Mouse (Mus musculus) liver, embryonic 14.5 days (tissue): ENCODE data around the gene Atp6v1g2. TPM values are rescaled to one million over a fixed set of nuclear protein-coding genes. Genes with fewer than 3 reads are reported as not detected.

Source experiments
- ATAC-seq: fragments of 200-750 bp; cut with Nextera tagmentation; 2 replicates; pipeline ENCODE4 v1.8.0; 2017; ENCODE audit warnings: moderate number of reproducible peaks, mild to moderate bottlenecking, moderate library complexity; ENCODE audit not compliant: insufficient read depth
- DNase-seq, 3 experiments: peaks; one replicate each; pipeline ENCODE4 v3.0.0-alpha.2; 2012 to 2013; ENCODE audit warnings: low read depth in 3 of 3, low spot score in 3 of 3
- H3K27ac ChIP-seq: fragments of 300-500 bp; sonication (generic); 2 replicates; pipeline ENCODE4 v1.5.1; 2014; ENCODE audit warnings: moderate library complexity, mild to moderate bottlenecking, control low read depth, inconsistent platforms
- H3K27me3 ChIP-seq: fragments of 300-500 bp; sonication (generic); 2 replicates; pipeline ENCODE4 v1.6.1; 2014; ENCODE audit warnings: mild to moderate bottlenecking, low read length, moderate library complexity; ENCODE audit not compliant: control insufficient read depth, insufficient read depth
- H3K36me3 ChIP-seq: fragments of 300-500 bp; sonication (generic); replicated peaks from 2 replicates; pipeline ENCODE4 v1.6.1; 2014; ENCODE audit warnings: low read depth; ENCODE audit not compliant: control insufficient read depth, insufficient read depth
- H3K4me1 ChIP-seq, 2 experiments: fragments of 200-500 bp in 1 of 2; fragments of 300-500 bp in 1 of 2; sonication (generic) in 1 of 2; replicated peaks; 2 replicates each; pipeline ENCODE4 v1.6.1; 2012 to 2014; ENCODE audit warnings: antibody characterized with exemption in 1 of 2, inconsistent platforms in 1 of 2, low read length in 1 of 2; ENCODE audit not compliant: control insufficient read depth in 2 of 2, insufficient read depth in 2 of 2
- H3K4me2 ChIP-seq: fragments of 300-500 bp; sonication (generic); 2 replicates; pipeline ENCODE4 v1.6.1; 2014; ENCODE audit warnings: low read depth, mild to moderate bottlenecking, control low read depth, moderate library complexity
- H3K4me3 ChIP-seq, 2 experiments: fragments of 200-500 bp in 1 of 2; fragments of 300-500 bp in 1 of 2; sonication (generic) in 1 of 2; 2 replicates each; pipeline ENCODE4 v1.5.1; 2012 to 2014; ENCODE audit warnings: low read depth in 2 of 2, low read length in 2 of 2, mild to moderate bottlenecking in 2 of 2, control low read depth in 1 of 2, inconsistent platforms in 1 of 2, moderate library complexity in 1 of 2; ENCODE audit not compliant: insufficient read depth in 1 of 2
- H3K9ac ChIP-seq: fragments of 300-500 bp; sonication (generic); replicated peaks from 2 replicates; pipeline ENCODE4 v1.6.1; 2014; ENCODE audit warnings: mild to moderate bottlenecking, control low read depth, moderate library complexity
- H3K9me3 ChIP-seq: fragments of 300-500 bp; sonication (generic); 2 replicates; pipeline ENCODE4 v1.6.1; 2016; ENCODE audit warnings: low read length, mixed read lengths; ENCODE audit not compliant: control insufficient read depth
- CTCF ChIP-seq: IDR thresholded peaks from 2 replicates; pipeline ENCODE4 v1.5.1; 2016; ENCODE audit warnings: antibody characterized with exemption, low read depth, control low read depth
- EP300 ChIP-seq: IDR thresholded peaks from 2 replicates; pipeline ENCODE4 v1.6.1; 2016; ENCODE audit warnings: antibody characterized with exemption, low read depth
- WGBS: fragments of 180-500 bp; shearing (Covaris S2); extraction: QIAGEN DNeasy Blood & Tissue Kit; methylation state at CpG from one replicate; pipeline ENCODE4 v1.1.7; 2014; ENCODE audit not compliant: insufficient replicate concordance; 5-methylcytosine and 5-hydroxymethylcytosine counted together
- polyA plus RNA-seq, 2 experiments: library from polyadenylated mRNA; depleted of rRNA in 1 of 2; stranded (reverse) in 1 of 2; unstranded in 1 of 2; fragments of >200 nt; fragmentation: Nextera tagmentation in 1 of 2; extraction: Ambion mirVana in 1 of 2; gene quantifications; 2 replicates each; pipeline versions ENCODE4 v1.2.1 to v1.2.3; 2012 to 2014

Atp6v1g2 gene
- polyA plus RNA-seq, 2 experiments: 0.76 to 1.8 TPM

GRCm38 (mm10) chr17:35220156-35220952 is 13.1 kb upstream of the Atp6v1g2 start, which contains the start of gene Gm16181:
Gene Gm16181 (plus strand): TSS chr17:35220834.
- Histone ChIP-seq H3K4me2 (no peak within 1 kb of the TSS), H3K4me1 (peaks cover 0 to 9% of the 10 kb centered on the region in 2 experiments; a peak in 1 of 4 replicates), H3K36me3 (no peaks in the 10 kb centered on the region; the same call in 1 of the 2 replicates), H3K9ac (no peak within 1 kb of the TSS), H3K4me3 (no peak within 1 kb of the TSS), H3K27ac (no peak within 1 kb of the TSS), H3K27me3 (no peaks in the 10 kb centered on the region), H3K9me3 (no peaks in the 10 kb centered on the region)
- 55% methylated on average over 28 of the region's 28 CpGs for WGBS
- no peak for DNase-seq
- TF ChIP-seq EP300 (no peak), CTCF (no peak)
- no peak for ATAC-seq

DNA sequence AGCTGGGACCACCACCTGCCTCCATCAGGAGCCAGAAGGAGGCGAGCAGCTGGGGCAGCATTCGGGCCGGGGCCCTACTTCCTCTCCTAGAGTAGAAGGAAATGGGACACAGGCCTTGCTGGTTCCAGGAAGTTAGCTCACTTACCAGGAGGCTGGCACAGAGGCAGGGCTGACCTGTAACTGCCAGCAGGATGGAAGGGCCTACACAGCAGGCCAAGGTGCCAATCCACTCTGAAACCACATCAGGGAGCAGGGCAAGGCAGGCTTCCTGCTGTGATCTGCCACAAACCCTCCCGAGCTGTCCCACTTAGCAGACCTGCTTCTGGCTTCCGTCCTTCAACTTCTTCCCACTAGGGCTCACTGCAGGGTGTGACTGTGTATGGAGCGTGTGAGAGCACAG is 11.2 kb upstream of the Atp6v1g2 start:
- no peak for ATAC-seq

DNA sequence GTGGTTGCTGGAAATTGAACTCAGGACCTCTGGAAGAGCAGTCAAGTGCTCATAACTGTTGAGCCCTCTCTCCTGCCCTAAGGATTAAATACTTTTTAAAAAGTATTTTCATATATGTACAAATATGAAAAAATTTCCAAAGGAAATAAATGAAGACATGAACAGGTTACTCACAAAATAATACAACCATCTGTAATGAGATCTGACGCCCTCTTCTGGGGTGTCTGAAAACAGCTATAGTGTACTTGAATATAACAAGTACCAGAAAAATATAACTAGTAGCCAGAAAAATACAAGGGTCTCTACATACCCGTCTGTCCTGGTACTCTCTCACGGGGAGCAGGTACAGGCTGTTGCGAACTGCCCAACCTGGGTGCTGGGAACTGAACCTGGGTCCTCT is 8.8 kb upstream of the Atp6v1g2 start:
- no peak overlapping the region for H3K27ac ChIP-seq
- peaks cover 6% of the 10 kb centered on the region for H3K36me3 ChIP-seq
- no peak overlapping the region for H3K9ac ChIP-seq
- H3K9me3 ChIP-seq: no peaks in the 10 kb centered on the region
- 80% methylated on average over 4 of the region's 4 CpGs for WGBS
- no peak overlapping the region for H3K4me3 ChIP-seq
- 0 out of 4 replicates have a peak, but pooled peaks cover 0 to 3% of the 10 kb centered on the region in 2 experiments for H3K4me1 ChIP-seq
- no peak for TF ChIP-seq EP300
- no peak for TF ChIP-seq CTCF
- H3K4me2 ChIP-seq: no peak overlapping the region
- DNase-seq: no peak
- ATAC-seq: no peak
- no peaks in the 10 kb centered on the region for H3K27me3 ChIP-seq

More for the DNA sequence above, 11.2 kb upstream of the Atp6v1g2 start:
- Histone ChIP-seq H3K9ac (no peak overlapping the region), H3K27ac (no peak overlapping the region), H3K9me3 (no peaks in the 10 kb centered on the region), H3K4me3 (no peak overlapping the region), H3K36me3 (no peaks in the 10 kb centered on the region; the same call in 1 of the 2 replicates), H3K4me1 (peaks cover 0 to 9% of the 10 kb centered on the region in 2 experiments; a peak in 1 of 4 replicates), H3K27me3 (no peaks in the 10 kb centered on the region), H3K4me2 (no peak overlapping the region)
- DNase-seq: no peak
- 39% methylated on average over 6 of the region's 6 CpGs for WGBS
- TF ChIP-seq EP300 (no peak), CTCF (no peak)

GRCm38 (mm10) chr17:35225456-35225855 is 8.0 kb upstream of the Atp6v1g2 start:
- no peak overlapping the region for H3K9ac ChIP-seq
- no peaks in the 10 kb centered on the region for H3K9me3 ChIP-seq
- 83% methylated on average over 5 of the region's 5 CpGs for WGBS
- ATAC-seq (no peak), DNase-seq (no peak)
- no peaks in the 10 kb centered on the region for H3K4me1 ChIP-seq
- H3K36me3 ChIP-seq: peaks cover 9% of the 10 kb centered on the region
- no peak overlapping the region for H3K27ac ChIP-seq
- H3K27me3 ChIP-seq: no peaks in the 10 kb centered on the region
- H3K4me3 ChIP-seq: no peak overlapping the region
- TF ChIP-seq EP300 (no peak), CTCF (no peak)
- H3K4me2 ChIP-seq: no peak overlapping the region

DNA sequence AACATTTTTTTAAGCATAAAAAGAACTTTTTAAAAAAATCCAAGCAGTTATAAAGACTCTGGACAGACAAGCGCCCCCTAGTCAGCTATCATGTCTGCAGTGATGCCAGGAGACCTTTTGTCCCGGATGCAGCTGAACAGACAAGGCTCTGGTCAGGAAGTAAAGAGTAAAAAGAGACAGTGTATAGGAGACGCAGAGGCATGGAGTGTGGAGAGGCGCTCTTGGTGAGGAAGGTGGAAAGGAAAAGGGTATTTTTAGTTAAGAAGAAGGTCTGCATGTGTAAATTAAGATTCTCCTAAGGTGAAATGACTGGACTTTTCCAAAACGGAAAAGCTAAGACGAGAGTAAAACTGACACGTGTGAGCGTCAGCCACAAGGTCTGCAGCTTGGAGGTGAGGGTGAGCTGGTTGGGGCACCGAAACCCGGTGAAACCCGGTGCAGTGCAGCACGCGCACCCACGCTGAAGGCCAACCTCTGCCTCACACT is 6.9 kb upstream of the Atp6v1g2 start:
- Histone ChIP-seq H3K9me3 (no peaks in the 10 kb centered on the region), H3K27me3 (no peaks in the 10 kb centered on the region), H3K4me2 (no peak overlapping the region), H3K4me1 (no peaks in the 10 kb centered on the region), H3K27ac (no peak overlapping the region), H3K4me3 (no peak overlapping the region), H3K9ac (no peak overlapping the region), H3K36me3 (peaks cover 14% of the 10 kb centered on the region)
- DNase-seq: no peak
- ATAC-seq: no peak
- no peak for TF ChIP-seq EP300
- TF ChIP-seq CTCF: no peak
- WGBS: 63% methylated on average over 14 of the region's 14 CpGs
